Mouse (Mus musculus) olfactory bulb, adult 2 months (tissue): ENCODE measurements at regions not wholly inside any gene's neighbourhood (a gene's known extent, or its start where the extent isn't known, plus 50 kb on each side); places are given as distances from the start of the nearest gene placed in this dataset.

Source experiments
- CTCF ChIP-seq: fragments of 200-500 bp; IDR thresholded peaks from 2 replicates; pipeline ENCODE4 v1.5.1; 2012; ENCODE audit warnings: low read depth, mild to moderate bottlenecking, low read length, moderate library complexity; ENCODE audit not compliant: insufficient read depth
- POLR2A ChIP-seq: fragments of 200-500 bp; IDR thresholded peaks from 2 replicates; pipeline ENCODE4 v1.6.1; 2012; ENCODE audit warnings: mild to moderate bottlenecking, low read depth, low read length, moderate library complexity; ENCODE audit not compliant: insufficient read depth

DNA sequence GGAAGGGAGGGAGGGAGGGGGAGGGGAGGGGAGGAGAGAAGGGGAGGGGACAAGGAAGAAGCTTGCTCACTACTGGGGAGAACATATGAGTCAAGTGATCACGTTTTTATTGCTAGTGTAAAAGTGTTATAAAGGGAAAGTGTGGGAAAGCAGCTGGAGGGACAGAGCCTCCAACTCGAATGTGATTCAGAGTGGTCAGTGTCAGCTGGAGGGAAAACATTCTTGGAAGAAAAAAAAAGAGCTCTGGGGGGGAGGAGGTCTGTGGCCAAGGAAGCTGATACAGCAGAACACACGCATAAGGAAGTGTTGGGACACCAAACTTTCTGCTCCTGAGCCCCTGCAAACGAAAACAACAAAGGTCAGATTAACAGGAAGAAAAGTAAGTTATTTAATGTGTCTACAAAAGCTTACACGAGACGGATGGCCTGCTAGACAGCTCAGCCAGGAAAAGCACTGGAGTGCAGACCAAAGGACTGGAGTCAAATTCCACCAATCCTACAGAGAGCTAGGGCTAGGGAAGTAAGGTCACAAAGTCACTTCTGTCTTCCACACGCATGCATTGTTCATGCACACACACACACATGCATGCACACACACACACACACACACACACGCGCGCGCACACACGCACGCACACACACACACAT, 85.1 kb upstream of the Epcam start:
- TF ChIP-seq CTCF (no peak), POLR2A (no peak)
